Mouse (Mus musculus) skeletal muscle tissue, adult 2 months (tissue): Measurements from ENCODE around the gene Osm.

Source experiments
- DNase-seq: peaks from one replicate; pipeline ENCODE4 v3.0.0-alpha.2; 2012; ENCODE audit warnings: low read depth, low spot score

Gene Osm

DNA sequence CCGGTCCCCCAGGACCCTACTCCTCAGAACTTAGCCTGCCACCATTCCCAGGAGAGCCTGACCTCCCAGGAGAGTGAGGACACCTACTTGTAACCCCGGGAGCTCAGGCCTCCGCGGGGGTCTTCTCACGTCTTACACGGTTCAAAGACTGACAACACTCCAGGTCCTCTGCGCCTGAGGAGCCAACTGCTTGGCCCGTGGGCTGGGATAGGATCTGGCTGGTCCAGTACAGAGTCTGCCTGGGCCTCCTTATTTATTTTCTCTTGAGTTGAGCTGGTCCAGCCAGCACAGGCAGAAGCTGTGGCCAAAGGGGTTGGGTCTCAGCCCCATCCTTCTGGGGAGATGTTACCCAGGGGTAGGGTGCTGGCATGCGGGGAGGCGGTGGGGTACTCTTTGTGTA, 21.2 kb upstream of the Osm start:
- DNase-seq, result no peak

DNA sequence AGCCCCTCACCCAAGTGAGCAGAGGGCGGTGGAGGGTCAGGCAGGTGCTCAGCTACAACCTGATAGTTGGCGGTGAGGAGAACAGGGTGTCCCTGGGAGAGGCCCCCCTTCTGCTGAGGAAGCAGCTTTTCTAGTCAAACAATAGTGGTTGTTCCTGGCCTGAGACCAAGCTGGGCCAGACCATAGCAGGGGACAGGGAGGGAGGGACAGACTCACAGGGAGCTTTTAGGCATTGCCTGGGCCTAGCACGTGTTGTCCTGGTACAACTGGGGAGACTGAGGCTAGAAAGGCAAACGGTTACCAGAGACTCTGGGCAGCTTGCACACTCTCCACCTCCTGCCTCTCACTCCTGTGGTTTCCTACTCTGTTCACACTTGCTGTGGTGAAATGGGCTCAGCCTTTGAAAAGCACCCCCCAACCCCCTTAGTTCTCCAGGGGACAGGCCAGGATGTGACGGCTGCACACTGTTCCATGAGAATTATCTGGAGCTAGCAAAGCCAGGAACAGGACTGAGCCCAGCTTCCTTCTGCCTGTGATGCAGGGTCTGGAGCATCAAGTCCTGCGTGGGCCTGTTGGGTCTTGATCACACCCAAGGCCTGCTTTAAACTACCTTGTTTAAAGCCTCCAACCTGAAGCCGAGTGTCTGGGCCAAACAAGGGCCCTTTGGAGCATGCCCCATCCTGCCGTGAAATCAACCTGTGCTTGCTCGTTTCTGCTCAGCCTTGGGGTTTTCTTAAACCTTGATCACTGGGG, 19.8 kb upstream of the Osm start:
- DNase-seq, result no peak

DNA sequence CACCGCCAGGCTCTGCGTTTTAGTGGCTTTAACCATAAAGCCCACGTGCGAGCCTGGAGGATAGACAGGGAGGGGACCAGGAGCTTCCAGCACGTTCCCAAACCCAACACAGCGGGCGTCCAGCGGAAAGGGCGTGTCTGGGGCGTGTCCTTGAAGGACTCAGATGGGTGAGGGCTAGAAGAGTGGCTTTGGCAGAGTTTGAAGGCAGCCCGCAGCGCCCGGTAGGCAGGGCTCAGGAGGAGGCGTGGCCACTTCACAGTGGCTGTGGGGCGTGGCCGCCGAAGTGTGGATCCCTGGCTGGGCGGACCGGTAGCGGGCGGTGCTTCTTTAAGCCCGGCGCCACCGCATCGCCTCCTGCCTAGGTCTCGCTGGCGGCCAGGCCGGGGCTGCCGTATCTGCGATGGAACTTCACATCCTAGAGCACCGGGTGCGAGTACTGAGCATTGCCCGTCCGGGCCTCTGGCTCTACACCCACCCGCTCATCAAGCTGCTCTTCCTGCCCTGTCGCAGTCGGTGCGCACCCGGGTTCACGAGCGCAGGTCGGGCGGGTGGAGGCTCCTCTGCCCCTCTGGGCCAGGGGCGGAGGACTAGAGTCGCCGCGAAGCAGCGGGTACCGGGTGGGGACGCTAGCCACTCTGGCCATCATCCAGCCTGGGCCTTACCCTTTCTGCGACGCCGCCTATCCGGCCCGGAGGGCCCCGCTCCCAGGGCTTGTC, 18.1 kb upstream of the Osm start, which contains the start of gene Castor1:
Gene Castor1 (plus strand): TSS at position 312 of the 716 bp plus-strand sequence.
- DNase-seq, result peak; percentile 85

DNA sequence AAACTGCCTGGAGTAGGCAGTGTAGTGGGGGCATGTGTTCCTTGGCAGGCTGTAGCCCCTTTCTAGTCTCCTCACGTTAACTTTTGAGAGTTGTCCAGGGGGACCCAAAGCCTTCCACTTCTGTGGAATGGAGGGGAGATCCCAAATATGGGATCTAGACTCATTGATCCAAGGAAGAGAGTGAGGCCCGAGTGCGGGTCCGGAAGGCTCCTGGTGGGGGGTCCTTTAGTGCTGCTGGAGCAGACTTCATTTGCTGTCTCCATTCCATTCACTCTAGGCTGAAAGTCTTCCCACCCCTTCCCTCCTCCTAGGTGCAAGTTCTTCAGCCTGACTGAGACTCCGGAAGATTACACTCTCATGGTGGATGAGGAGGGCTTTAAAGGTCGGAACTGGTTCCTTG, 17.6 kb upstream of the Osm start:
- DNase-seq, result no peak

DNA sequence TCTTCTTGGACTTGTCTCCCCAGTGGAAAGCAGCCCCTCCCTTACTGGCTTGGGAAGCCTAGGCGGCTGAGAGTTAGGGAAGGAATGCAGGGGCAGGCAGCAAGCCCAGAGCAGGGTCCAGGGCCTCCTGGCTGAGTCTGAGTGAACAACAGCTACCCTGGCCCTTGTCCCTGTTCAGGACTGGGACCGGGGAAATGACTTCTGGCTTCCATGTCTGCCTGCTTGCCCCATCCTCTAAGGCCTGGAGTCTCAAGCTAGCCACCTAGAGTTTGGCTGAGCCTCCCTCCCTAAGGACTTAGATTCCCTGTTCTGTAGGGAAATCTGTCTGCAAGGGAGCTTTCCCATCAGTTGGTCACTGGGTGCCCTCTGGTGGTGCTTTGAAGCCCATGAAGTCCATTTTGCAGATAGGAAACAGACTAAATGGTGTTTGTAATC, 16.9 kb upstream of the Osm start:
- DNase-seq, result peak; percentile 71

DNA sequence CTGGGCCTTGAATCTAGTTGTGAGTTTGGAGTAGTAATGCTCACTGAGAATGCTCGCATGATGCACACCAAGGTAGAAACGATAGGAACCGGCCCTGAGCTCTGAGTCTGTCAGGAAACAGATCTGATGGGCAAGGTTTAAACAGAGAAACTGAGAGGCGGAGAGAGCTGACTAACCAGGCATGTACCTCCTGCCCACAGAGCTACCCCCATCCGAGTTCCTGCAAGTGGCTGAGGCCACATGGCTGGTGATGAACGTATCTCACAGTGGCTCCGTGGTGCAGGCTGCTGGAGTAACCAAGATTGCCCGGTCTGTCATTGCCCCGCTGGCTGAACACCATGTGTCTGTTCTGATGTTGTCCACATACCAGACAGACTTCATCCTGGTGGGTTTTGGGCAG, 16.3 kb upstream of the Osm start:
- no peak for DNase-seq

DNA sequence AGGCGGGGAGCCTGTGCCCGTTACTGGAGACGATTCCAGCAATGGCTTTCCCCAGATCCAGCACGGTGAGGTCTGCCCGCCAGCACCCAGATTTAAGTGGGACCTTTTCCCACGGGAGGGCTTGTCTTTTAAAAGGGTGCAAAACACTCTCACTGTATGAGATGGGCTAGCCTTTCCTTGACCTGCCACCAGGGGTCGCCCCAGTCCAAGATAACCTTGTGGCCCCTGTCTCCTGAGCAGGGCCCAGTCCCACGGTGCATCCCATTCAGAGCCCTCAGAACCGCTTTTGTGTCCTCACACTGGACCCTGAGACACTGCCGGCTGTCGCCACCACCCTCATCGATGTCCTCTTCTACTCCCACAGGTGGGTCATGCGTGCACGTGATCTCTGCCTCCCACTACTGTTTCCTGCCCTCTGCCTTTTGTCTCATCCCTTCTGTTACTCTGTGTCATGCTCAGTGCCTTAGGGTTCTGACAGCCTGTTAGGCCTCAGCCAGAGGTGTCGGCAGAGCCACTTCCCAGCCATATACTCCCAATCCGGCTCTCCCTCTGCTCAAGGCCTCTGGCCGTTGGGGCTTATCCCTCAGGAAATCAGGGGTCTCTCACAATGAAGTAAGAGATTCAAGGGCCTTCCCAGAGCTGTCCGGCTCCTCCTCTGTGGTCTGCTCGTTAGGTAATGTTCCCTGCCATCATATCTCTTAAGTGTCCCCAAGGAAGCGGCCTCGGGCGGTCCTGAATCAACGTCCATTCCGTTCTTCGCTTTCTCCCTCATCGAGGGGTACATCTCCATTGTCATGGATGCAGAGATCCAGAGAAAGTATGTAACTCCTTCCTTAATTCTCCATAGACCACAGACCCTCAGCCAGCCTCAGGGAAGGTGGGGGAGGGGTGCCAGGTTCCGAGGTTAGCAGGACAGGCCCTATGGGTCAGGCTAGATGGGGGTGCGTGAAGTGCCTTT, 15.5 kb upstream of the Osm start:
- peak; percentile 63 for DNase-seq

DNA sequence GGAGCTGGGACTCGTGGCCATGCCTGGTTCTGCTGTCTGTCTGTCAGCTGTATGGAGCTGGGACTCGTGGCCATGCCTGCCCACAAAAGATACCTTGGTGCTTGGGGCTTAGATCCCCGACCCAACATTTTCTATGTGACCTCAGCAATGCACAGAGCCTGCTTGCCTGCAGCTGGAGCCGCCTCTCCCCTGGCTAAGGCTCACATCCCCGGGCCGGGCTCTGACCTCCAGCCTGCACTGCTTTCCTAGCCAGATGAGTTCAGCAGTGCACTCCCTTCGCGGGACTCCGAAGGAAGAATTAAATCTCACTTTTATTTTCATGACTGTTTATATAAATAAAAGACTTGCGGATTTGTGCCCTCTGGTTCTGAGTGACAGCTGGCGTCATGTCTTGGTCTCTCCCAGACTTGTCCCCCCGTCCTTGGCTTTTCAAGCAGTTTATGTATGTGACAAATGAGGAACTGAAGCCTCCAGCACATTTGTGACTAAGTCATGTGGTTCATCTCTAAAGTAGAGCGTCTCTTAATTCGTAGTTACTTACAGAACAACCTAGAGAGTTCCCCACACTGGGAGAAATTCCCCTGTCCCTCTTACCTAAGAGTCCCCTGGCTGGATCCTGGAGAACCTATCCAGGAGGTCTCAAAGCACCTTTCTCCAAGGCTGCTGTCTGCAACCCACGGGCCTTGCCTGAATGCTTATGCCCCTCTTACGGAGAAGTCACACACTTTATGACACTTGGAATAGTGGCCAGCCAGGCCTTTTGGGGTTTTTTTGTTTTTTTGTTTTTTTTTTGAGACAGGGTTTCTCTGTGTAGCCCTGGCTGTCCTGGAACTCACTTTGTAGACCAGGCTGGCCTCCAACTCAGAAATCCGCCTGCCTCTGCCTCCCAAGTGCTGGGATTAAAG, 13.9 kb upstream of the Osm start:
- no peak for DNase-seq

DNA sequence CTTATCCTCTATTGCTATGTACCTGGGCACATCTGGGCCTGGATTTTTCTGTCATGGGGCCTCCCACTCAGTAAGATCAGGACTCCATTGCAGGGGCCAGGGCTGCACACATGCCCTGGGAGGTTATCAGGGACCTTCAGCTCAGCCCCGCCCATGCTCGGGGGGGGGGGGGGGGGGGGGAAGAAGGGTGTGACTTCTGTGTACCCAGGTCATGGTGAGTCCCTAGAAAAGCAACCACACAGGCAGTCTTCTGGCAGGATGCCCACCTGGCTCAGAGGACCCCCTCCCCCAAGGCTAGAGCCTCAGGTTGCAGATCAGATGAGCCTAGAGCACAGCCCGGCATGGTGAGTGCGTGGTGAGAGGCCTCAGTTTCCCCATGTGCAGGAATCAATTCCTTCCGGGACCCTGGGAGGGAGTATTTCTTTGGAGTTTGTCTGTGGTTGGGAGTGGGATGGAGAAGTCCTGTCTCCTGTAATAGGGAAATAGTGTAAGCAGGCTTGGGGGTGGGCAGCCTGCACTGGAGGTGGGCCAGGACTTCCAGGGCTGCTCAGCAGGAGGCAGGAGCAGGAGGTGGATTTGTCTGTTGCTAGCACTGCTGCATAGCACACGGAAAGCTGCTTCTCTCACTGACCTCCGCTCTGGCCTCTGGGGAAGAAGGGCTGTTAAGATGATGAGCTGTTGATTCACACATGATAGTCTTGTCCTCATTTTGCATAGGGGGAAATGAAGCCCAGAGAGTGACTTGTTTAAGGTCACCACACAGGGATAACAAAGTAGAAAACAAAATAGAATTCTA, 12.6 kb upstream of the Osm start:
- DNase-seq, result no peak

DNA sequence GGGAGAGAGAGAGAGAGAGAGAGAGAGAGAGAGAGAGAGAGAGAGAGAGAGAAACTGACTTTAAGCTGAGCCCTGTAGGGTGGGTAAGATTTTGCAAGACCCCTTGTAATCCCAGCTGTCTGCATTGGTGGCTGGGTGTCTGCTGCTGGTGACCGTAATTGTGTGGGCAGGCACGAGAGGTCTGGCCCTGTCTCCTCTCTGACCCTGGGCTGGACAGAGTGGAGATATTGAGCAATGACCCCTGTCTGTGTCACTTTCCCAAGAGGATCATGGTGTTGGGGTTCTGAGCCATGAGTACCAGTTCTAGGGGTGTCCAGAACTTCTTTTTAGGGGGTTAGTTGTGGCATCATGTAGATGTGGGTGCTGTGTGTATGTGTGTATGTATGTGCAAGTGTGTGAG, 12.0 kb upstream of the Osm start:
- DNase-seq, result no peak

DNA sequence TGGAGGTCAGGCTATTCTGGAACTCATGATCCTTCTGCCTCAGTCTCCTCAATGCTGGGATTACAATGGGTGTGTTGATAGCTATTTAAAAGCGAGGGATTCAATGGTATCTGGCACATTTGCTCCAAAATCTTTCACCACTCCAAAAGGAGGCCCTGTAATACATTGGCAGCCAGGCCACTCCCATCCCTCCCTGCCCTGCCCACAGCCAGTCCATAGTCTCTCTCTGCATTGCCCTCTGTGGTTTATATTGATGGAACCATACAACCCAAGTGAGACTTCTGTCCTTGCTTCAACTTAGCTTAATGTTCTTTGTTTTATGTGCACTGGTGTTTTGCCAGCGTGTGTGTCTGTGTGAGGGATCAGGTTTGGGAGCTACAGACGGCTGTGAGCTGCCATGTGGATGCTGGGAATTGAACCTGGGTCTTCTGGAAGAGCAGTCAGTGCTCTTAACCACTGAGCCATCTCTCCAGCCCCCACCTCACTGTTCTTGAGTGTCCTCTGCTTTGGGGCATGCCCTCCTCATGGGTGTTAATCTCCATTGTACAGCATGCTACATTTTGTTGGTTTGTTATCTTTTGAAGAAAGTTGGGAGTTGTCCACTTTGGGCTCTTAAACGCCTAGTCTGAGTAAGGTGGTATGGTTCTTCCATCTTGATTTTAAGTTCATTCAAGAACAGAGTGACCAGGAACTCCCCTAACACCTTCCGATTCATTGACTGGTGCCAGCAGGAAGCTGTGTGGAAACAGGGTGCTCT, 9.5 kb upstream of the Osm start:
- no peak for DNase-seq

DNA sequence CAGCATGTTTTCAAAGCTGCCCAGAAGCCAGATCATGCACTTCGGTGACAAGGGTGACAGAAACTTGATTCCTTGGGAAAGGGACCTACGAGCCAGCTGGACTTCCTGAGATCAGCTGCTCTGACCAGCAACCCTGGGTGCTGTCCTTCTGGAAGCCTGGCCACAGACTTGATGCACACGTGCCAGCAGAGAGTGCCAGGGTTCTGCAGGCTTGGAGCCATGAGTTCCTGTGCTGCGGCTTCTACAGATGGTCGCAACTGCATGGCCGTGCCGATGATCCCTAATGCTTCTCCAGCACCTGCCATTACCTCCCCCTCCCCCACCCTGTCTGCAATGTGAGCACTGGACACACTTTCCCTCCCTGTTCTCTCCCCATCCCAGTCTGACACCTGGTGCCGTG, 7.8 kb upstream of the Osm start:
- peak; percentile 66 for DNase-seq

DNA sequence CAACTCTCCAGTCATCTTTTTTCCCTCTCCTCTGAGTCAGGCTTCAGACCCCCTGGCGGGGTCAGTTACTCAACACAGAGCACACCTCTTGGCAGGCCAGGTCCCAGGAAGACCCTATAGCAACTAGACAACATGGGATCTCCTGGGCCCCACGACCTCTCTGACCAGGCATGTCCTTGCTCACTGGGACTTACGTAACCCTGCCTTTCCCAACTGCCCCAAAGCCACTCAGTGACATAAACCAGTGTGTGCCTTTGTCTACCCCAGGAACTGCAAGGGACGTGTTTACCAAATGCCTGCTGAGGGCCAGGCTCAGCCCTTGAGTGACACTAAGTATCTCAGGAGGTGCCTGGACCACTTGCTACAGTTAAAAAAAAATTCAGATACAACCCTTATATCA, 6.4 kb upstream of the Osm start:
- DNase-seq, result no peak

DNA sequence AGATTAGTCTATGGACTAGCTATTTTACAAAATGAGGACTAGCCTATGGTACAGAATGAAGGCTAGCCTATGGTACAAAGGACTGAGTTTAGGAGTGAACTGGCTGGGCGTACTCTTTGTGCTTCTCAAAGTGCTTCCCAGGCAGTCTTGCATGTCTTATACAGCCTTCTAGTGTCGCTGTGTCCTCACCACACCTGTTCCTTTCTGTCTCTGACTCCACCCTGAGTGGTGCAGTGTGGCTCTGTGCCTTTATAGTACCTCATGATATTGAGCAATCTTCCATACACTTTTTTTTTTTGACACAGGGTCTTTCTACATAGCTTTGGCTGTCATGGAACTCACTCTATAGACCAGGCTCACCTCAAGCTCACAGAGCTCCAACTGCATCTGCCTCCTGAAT, 4.8 kb upstream of the Osm start:
- DNase-seq, result no peak

DNA sequence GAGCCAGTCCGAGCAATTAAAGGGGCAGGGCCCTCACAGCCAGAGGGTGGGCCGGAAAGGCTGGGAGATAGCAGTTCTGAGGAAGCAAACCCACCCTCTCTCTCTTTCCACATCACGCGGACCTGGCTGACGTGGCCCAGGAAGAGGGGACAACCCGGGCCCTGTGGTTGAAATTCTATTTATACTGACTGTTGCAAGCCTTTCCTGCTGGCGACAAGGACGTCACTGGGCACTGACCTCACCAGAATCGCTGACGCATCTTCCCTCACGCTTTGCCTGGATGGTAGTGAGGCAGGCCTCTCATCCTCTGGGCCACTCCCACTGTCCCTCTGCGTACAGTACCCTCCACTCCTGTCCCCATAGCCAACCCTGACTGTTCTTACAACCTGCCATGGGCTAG, 3.6 kb upstream of the Osm start:
- DNase-seq, result no peak

DNA sequence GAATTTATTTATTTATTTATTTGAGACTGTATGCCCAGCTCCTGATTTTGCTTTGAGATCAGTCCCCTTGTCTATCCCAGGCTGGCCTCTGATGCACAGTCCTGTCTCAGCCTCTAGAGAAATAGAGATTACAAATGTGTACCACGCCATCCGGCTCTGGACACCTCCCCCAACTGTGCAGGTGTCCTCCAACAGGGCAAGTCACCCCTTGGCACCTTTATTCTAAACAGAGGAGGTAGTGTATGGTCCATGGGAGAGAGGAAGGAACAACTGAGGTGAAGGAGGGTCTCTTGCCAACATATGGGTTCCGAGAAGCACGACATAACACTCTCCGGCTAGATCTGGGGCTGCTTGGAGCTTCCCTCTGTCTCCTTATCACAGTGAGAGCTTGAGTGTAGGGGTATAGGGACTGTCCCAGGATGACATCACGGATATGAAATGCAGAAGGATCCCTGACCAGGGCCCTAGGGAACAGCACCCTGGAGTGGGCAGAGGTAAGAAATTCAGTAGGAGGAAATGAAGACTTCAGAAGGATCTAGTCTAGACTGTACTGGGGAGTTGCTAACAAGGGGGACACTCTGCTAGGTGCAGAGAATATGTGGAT, 1.1 kb upstream of the Osm start:
- no peak for DNase-seq

DNA sequence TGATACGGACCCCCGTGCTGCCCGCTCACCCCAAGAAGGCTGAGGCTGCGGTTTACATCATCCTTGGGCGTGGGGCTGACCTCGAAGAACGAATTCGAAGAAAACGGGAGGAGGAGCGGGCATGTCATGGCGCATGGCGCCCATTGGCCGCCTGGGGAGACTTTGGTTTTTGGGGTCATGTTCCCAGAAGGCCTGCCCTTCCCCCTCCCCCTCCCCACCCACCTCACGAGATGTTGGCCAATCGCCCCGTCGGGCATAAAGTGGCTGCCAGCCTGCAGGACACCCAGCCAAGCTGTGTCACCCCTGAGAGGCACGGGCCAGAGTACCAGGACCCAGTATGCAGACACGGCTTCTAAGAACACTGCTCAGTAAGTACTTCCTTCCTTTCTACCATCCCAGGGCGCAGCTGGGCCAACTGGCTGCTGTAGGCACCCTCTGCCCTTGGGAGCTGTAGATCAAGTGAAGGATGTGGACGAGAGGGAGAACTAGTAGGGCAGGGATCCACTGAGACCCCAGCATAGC, 387 bp downstream of the Osm start:
- DNase-seq, result no peak

DNA sequence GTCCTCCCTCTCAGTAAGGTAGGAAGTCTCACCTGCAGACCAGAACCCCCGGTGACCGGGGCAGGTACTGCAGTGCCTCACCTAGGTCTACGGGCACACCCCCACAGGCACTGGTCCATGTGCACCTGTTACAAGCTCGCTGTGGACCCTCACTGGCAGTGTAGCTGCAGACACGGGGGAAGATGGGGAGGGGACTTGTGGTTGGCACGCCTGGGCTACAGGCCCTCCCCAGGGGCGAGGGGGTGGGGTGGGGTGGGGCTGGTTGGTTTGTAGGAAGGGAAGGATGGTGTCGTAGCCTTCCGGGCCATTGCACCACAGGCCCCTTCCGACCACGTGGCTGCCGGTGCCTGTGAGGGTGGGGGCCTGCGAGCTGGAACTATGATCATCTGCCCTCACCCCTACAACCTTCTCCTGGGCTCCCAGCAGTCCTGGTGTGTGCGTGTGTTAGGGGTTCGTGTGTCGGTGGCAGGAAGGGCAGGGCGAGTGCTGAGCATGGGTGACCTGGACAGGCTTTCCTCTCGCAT, 1.2 kb downstream of the Osm start:
- no peak for DNase-seq

DNA sequence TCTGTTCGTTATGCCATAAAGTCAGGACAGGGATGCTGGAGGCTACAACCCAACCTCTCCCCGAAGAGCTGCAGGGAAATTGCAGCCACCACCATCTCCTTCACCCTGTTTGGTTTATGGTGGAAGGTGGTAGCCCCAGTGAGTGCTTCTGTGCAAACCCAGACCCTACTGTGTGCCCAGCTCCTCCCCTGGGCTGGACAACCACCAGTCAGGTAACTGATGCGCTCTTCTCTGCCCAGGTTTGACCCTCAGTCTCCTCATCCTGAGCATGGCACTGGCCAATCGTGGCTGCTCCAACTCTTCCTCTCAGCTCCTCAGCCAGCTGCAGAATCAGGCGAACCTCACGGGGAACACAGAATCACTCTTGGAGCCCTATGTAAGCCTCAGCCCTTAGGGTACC, 1.9 kb downstream of the Osm start:
- DNase-seq, result no peak
